Mouse (Mus musculus) thymus, postnatal 0 days (tissue): ENCODE measurements around the gene Usp37. TPM values are rescaled to one million over a fixed set of nuclear protein-coding genes. Genes with fewer than 3 reads are reported as not detected.

ENCODE experiments used
- DNase-seq: peaks from one replicate; pipeline ENCODE4 v3.0.0-alpha.2; 2015; ENCODE audit warnings: low spot score
- polyA plus RNA-seq: library from polyadenylated mRNA; unstranded; fragments of >200 nt; fragmentation: Nextera tagmentation; extraction: Ambion mirVana; gene quantifications from 2 replicates; pipeline ENCODE4 v1.2.1, GENCODE M21; 2015

Gene Usp37
- polyA plus RNA-seq, 1 experiment from 2014 or later: 21.9 TPM

- no peak for DNase-seq
Observed at GRCm38 (mm10) chr1:74485792-74486191, 58.3 kb downstream of the Usp37 start.

GRCm38 (mm10) chr1:74460273-74460672 lies 83.8 kb downstream of the Usp37 start:
- peak; percentile 35 for DNase-seq

- DNase-seq: peak; percentile 52
Observed at GRCm38 (mm10) chr1:74452611-74453045, 91.5 kb downstream of the Usp37 start.

GRCm38 (mm10) chr1:74444538-74444937 lies 99.5 kb downstream of the Usp37 start:
- no peak for DNase-seq

DNA sequence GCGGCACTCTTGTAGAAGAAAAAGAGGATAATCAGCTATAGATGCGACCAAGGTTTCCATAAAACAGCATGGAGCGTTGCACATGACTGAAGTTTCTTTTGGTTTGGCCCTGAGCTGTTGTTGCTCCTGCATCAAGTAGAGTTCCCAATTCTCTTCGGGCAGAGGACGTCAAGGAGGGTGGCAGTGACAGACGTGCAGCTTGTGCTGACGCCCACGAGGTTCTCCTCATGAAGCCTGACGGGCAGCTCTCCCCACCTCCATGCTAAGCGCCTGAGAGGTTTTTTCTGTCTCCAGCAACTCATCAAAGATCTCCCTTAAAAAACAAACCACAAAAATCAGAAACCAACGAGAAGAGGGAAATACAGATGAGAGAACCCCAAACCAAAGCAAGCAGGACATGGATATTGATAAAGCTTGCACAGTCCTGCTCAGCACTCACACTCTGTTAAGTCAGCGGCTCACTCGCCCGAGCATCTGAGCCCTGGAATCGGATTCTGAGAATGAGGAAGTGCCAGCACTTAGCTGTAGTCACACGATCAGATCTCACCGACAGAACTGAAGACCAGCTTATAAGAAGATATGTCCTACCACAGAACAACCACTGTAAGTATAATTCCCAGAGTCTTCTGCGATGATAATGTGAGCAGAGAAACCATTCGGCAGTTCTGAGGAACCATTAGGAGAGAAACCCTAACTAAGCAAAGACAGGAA lies 104.8 kb downstream of the Usp37 start:
- no peak for DNase-seq

DNA sequence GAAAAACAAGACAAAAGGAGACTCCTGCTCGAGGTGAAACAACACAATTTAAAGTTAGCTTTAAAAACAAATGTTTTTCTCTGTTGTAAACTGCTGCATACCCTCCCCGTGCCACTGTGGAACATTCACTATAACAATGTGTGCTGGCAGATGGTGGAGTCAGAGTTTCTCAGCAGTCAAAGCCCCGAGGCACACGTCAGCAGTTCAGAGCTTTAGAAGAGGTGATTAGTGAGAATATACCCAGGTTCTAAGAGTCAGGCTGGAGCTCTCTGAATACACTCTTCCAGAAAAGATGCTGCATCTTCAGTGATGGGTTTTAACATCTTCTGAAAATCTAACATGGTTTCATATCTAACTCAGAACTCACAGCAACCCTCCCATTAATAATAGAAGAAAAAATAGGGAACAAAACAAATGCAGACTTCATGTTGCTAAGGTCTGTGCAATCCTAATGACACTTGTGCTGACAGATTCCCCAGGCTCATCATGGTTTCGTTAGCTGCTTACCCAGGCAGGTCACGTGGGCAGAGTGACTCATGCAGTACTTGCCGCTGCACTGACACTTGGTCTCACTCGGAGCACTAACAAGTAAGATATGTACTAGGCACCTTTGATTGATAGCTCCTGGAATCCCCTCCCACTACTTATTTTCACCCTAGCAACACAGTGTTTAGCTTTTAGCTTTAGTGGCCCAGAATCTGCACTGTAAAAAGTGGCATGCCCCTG lies 106.2 kb downstream of the Usp37 start:
- DNase-seq: no peak

DNA sequence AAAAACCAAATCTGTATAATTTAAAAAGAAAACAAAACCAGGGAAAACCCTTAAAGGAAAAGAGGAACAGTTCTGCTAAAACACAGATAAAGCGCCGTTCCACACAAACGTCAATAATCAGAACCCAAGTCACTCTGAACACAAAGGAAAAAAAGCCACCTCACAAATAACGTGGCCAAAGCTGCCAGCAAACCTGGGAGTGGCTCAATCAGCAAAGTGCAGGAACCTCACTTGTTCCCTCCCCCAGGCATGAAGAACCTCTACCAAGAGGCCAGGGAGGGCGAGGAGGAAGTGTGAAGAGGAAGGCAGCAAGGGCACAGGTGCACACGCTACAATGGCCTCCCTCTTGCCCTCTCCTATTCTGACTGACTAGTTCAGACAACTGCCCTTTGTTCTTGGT lies 108.5 kb downstream of the Usp37 start:
- DNase-seq: peak; percentile 27

DNA sequence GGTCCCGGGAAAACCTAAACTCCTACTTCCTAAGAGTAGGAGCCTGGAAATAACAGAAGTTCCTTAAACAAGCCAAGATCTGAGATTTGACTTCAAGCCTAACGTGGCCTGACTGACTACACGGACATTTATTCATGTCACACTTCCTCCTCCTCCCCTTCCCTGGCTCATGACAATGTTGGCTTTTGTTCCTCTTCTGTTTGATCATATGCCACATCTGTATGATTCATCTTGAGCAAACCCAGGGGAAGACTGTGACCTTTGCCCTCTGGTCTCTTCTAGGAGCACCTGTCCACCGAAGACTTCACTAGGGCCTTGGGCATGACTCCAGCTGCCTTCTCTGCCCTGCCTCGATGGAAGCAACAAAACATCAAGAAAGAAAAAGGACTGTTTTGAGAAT lies 109.5 kb downstream of the Usp37 start:
- no peak for DNase-seq

- DNase-seq: no peak
Observed at GRCm38 (mm10) chr1:74433220-74433619, 110.9 kb downstream of the Usp37 start.

DNA sequence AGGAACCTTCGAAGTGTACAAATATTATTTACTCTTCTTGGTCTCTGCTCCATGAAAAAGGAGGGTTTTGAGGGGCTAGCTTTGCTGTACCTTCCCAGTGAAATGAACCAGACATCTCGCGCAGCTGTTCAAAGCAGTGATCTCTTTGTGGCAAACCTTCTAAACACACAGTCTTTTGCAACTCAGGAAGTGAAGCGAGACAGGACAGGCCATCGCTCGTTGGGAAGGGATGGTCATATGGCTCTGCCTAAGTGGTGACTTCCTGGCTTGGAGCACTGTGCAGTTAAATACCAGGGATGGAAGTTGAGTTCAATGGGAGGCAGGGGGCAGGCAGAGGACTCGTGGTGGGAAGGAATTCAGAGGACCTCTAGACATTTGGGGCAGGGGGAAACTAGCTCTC lies 118.2 kb downstream of the Usp37 start:
- DNase-seq: no peak

GRCm38 (mm10) chr1:74423147-74423546 lies 120.9 kb downstream of the Usp37 start:
- no peak for DNase-seq

DNA sequence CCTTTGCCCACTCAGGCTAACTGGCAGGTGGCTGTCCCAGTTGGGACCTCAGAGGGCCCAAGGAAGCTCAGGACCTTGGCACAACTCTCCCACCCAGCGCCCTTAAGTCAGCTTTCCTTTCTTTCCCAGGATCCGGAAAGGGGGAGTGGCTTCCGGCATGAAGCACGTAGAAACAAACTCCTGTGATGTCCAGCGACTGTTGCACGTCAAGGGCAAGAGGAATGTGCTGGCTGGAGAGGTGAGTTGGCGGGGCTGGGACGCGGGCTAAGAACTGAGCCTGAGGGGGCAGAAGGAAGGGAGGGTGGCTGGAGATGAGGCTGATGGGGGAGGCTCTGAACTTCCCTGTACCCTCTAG lies 124.7 kb downstream of the Usp37 start:
- no peak for DNase-seq

GRCm38 (mm10) chr1:74418747-74419439 lies 125.2 kb downstream of the Usp37 start:
- DNase-seq: no peak

DNA sequence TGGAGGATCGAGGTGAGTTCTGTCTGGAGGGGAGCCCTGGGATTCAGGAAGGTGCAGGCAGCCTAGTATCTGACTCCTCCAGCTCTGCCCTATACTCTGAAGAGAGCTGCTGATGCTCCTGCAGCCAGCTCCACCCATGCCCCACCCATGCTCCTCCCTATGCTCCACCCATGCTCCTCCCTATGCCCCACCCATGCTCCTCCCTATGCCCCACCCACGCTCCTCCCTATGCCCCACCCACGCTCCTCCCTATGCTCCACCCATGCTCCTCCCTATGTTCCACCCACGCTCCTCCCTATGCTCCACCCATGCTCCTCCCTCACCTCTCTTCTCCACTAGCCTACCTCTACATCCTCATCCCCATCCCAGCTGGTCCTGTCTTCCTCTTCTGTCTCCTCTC lies 128.9 kb downstream of the Usp37 start:
- peak; percentile 26 for DNase-seq

GRCm38 (mm10) chr1:74412711-74413110 lies 131.4 kb downstream of the Usp37 start:
- DNase-seq: no peak

GRCm38 (mm10) chr1:74411753-74412325 lies 132.2 kb downstream of the Usp37 start:
- DNase-seq: no peak

DNA sequence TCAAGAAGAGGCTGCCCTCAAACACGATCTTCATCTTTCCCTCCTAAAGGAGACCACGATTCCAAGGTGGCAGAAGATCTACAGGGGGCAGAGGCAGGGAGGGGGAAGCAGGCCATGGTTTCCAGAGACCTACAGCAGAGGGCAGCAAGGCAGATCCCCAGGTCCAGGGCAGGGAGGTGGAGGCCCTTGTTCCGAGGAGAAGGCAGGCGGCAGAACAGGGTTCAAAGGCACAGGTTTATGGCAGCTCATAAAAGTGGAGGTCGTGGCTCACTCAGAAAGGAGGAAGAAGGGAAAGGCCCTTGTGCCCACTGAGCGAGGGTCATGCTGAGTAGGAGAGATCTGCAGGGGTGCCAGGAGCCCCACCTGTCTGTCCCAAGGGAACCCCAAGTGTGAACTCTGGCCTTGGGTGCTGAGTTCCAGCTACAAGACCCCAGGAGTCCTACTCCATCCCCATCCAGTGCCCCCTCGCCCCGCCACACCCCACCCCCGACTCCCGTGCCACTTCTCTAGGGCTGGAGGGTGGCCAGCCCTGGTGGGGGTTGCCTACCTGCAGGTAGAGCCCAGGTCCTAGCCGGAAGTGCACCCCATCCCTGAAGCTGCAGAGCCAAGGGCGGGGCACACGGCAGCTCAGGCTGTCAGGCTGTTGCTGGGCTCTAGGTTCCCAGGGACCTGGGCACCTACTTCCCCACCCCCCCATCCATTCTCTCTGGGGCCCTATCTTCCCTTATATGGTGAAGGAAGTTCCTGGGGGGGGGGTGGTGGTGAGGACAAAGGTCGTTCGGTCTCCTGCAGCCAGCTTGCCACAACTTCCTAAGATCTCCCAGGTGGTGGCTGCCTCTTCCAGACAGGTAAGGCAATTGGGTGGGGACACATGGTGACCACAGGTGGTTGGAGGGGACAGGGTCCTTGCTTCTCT lies 135.2 kb downstream of the Usp37 start, which contains the start of gene Vil1:
Gene Vil1 (plus strand): TSS at position 788 of the 916 bp plus-strand sequence.
- no peak for DNase-seq

GRCm38 (mm10) chr1:74404206-74404605 lies 139.9 kb downstream of the Usp37 start:
- no peak for DNase-seq

- DNase-seq: no peak
Observed at GRCm38 (mm10) chr1:74401015-74401702, 142.9 kb downstream of the Usp37 start.

DNA sequence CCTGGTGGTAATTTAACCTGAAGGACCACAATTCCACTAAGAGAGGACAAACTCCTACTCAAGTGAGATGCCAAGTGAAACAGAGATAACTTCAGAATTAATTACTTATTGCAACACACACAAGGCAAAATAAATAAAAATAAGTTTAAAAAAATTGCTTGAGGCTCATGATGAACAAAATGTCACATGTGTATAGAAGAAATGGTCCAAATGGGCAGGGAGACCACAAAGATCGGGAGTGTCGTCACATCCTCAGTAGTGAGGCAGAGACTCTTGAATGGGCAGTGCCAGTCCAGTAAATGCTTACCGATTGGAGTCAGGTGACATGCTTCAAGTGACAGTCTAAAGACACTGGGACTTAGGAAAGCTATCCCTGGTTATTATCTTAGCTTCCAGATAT lies 143.6 kb downstream of the Usp37 start:
- DNase-seq: no peak
